Mouse (Mus musculus): Measurements from ENCODE around the gene Tyw1. TPM values are rescaled to one million over a fixed set of nuclear protein-coding genes. Genes with fewer than 3 reads are reported as not detected.
A peak's percentile ranks its signal among the peaks of the same experiment; 100 is the strongest.

Tyw1 gene
- polyA plus RNA-seq, 1 experiment = 17.8 TPM

DNA sequence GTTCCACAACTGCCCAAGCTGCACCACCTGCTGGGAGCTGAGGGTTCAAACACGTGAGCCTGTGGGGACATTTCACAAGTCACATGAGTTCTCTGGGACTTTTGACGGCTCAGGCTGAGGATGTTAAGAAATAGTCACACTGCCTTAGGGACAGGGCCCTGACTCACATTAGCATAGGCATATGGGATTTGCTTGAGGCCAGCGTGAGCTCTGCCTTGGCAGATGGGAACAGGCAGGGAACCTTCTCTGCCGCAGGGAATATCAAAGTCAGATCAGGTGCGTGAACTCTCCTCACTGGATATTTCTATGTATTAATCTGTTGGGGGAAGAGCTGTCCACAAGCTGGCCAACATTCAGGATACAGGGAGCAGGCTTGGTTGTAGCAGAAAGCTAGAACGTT lies 112.8 kb downstream of the Tyw1 start:
- Histone ChIP-seq H3K4me1 (ENCODE audit: control insufficient read depth, insufficient read depth, low read length) (peaks cover 16% of the 10 kb centered on the region), H3K4me3 (replicated peaks; ENCODE audit: insufficient read depth, low read depth, low read length) (peak overlapping the region; percentile 8), H3K27me3 (ENCODE audit: control insufficient read depth, insufficient read depth, low read length) (no peaks in the 10 kb centered on the region), H3K27ac (ENCODE audit: insufficient read depth, low read length) (peak overlapping the region; percentile 92)
- peak; percentile 87 to 93 for DNase-seq
- WGBS = 12% methylated on average over 6 of the region's 6 CpGs
- TF ChIP-seq CTCF (IDR thresholded peaks at IDR 0.05; ENCODE audit: borderline replicate concordance, insufficient read depth, low read depth, low read length) (no peak), POLR2A (IDR thresholded peaks at IDR 0.05; ENCODE audit: borderline replicate concordance, insufficient read depth, low read length) (peak; percentile 33; the same call in 1 of the 2 replicates)

DNA sequence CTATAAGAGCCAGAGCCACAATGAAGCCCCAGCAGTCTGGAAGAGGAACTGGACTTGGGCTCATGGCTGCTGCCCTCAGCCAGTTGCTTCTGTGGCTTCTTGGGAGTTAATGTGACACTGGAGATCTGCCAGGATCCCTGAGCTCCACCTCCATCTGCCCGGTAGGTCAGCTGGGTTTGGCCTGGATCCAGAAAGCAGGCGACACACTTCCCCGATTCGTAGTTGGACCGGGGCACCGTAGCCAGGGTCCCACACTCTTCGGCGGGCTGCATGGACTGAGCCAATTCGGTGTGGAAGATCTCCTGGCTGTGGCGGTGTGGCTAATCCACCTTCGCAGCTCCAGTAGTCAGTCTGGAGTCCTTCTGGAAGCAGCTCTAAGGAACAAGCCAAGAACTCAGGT lies 113.8 kb downstream of the Tyw1 start, which contains the start of gene Caln1:
Gene Caln1 (plus strand): TSS at position 219 of the 400 bp plus-strand sequence.
- peak within 1 kb of the TSS; percentile 92 for H3K27ac ChIP-seq (ENCODE audit: insufficient read depth, low read length)
- peak; percentile 92 to 95 for DNase-seq
- no peaks in the 10 kb centered on the region for H3K27me3 ChIP-seq (ENCODE audit: control insufficient read depth, insufficient read depth, low read length)
- WGBS = 2% methylated on average over 11 of the region's 11 CpGs
- H3K4me1 ChIP-seq (ENCODE audit: control insufficient read depth, insufficient read depth, low read length) = peaks cover 16% of the 10 kb centered on the region
- H3K4me3 ChIP-seq (replicated peaks; ENCODE audit: insufficient read depth, low read depth, low read length) = peak within 1 kb of the TSS; percentile 69
- peak; percentile 74 for TF ChIP-seq POLR2A (IDR thresholded peaks at IDR 0.05; ENCODE audit: borderline replicate concordance, insufficient read depth, low read length)
- TF ChIP-seq CTCF (IDR thresholded peaks at IDR 0.05; ENCODE audit: borderline replicate concordance, insufficient read depth, low read depth, low read length) = no peak

- no peak overlapping the region for H3K4me3 ChIP-seq (replicated peaks; ENCODE audit: insufficient read depth, low read depth, low read length)
- H3K27ac ChIP-seq (ENCODE audit: insufficient read depth, low read length) = no peak overlapping the region
- DNase-seq = no peak
- H3K4me1 ChIP-seq (ENCODE audit: control insufficient read depth, insufficient read depth, low read length) = peaks cover 15% of the 10 kb centered on the region
- no peak for TF ChIP-seq POLR2A (IDR thresholded peaks at IDR 0.05; ENCODE audit: borderline replicate concordance, insufficient read depth, low read length)
- TF ChIP-seq CTCF (IDR thresholded peaks at IDR 0.05; ENCODE audit: borderline replicate concordance, insufficient read depth, low read depth, low read length) = no peak
- 86% methylated on average over 3 of the region's 3 CpGs for WGBS
- no peaks in the 10 kb centered on the region for H3K27me3 ChIP-seq (ENCODE audit: control insufficient read depth, insufficient read depth, low read length)
Measured at GRCm38 (mm10) chr5:130375411-130375810, 120.0 kb downstream of the Tyw1 start.

GRCm38 (mm10) chr5:130384222-130384912 lies 128.9 kb downstream of the Tyw1 start, which contains the start of gene A330070K13Rik:
Gene A330070K13Rik (minus strand): TSS chr5:130384631.
- H3K27me3 ChIP-seq (ENCODE audit: control insufficient read depth, insufficient read depth, low read length) = no peaks in the 10 kb centered on the region
- TF ChIP-seq POLR2A (IDR thresholded peaks at IDR 0.05; ENCODE audit: borderline replicate concordance, insufficient read depth, low read length) = peak; percentile 42; the same call in 1 of the 2 replicates
- TF ChIP-seq CTCF (IDR thresholded peaks at IDR 0.05; ENCODE audit: borderline replicate concordance, insufficient read depth, low read depth, low read length) = no peak
- H3K27ac ChIP-seq (ENCODE audit: insufficient read depth, low read length) = peak within 1 kb of the TSS; percentile 85
- peak; percentile 58 to 68 for DNase-seq
- WGBS = 2% methylated on average over 13 of the region's 13 CpGs
- peak within 1 kb of the TSS; percentile 75 for H3K4me3 ChIP-seq (replicated peaks; ENCODE audit: insufficient read depth, low read depth, low read length)
- peaks cover 45% of the 10 kb centered on the region for H3K4me1 ChIP-seq (ENCODE audit: control insufficient read depth, insufficient read depth, low read length)

DNA sequence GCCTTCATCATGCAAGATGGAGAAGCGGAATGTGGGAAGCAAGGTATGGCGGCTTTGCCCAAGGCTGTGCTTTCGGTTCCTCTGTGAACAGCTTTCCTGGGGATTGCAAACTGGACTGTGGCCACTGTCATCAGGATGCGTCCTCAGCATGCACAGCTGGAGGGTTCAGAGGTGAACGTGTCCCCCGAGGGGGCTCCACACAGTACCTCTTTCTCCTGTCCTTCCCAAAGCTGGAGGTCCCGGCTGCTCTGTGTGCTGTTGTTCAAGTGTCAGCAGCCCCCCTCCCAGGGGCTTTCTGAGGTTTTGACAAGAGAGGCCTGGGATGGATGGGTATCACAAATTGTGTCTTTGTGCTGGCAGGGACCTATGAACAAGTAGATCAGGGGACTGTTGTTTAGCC lies 131.0 kb downstream of the Tyw1 start:
- DNase-seq = no peak
- TF ChIP-seq CTCF (IDR thresholded peaks at IDR 0.05; ENCODE audit: borderline replicate concordance, insufficient read depth, low read depth, low read length) (no peak), POLR2A (IDR thresholded peaks at IDR 0.05; ENCODE audit: borderline replicate concordance, insufficient read depth, low read length) (no peak)
- Histone ChIP-seq H3K27ac (ENCODE audit: insufficient read depth, low read length) (peak overlapping the region; percentile 68), H3K27me3 (ENCODE audit: control insufficient read depth, insufficient read depth, low read length) (no peaks in the 10 kb centered on the region), H3K4me3 (replicated peaks; ENCODE audit: insufficient read depth, low read depth, low read length) (no peak overlapping the region), H3K4me1 (ENCODE audit: control insufficient read depth, insufficient read depth, low read length) (peaks cover 38% of the 10 kb centered on the region)
- 66% methylated on average over 7 of the region's 7 CpGs for WGBS

Other genes with a start within 250 kb of the Tyw1 start
- gene Asl, start 226.4 kb upstream of the Tyw1 start, polyA plus RNA-seq (2012; rRNA removed) = 27.0 and 28.7 TPM in 2 replicates
- 34.9 and 38.9 TPM in 2 replicates for gene Crcp, start 226.3 kb upstream of the Tyw1 start, polyA plus RNA-seq (2012; rRNA removed)
- gene Tpst1, start 182.3 kb upstream of the Tyw1 start, polyA plus RNA-seq (2012; rRNA removed) = 36.3 and 41.6 TPM in 2 replicates
- gene Kctd7, start 110.8 kb upstream of the Tyw1 start, polyA plus RNA-seq (2012; rRNA removed) = 12.5 and 13.9 TPM in 2 replicates
- 43.8 and 45.0 TPM in 2 replicates for gene Rabgef1, start 83.8 kb upstream of the Tyw1 start, polyA plus RNA-seq (2012; rRNA removed)
- gene Tmem248, start 38.5 kb upstream of the Tyw1 start, polyA plus RNA-seq (2012; rRNA removed) = 35.5 and 38.1 TPM in 2 replicates
- 92.5 and 95.5 TPM in 2 replicates for gene Sbds, start 89 bp upstream of the Tyw1 start, polyA plus RNA-seq (2012; rRNA removed)
- gene Caln1, start 113.8 kb downstream of the Tyw1 start, polyA plus RNA-seq (2012; rRNA removed) = 123 and 141 TPM in 2 replicates
- gene A330070K13Rik, start 129.0 kb downstream of the Tyw1 start, polyA plus RNA-seq (2012; rRNA removed) = 1.4 and 1.8 TPM in 2 replicates

All from cerebellum, adult 2 months (tissue).